Mouse (Mus musculus): Measurements from ENCODE around the gene Tnf. TPM values are rescaled to one million over a fixed set of nuclear protein-coding genes. Genes with fewer than 3 reads are reported as not detected.

Tnf gene
- polyA plus RNA-seq, 1 experiment from 2014 or later = 0.32 TPM

- Histone ChIP-seq H3K27ac (replicated peaks) (no peak overlapping the region), H3K4me3 (ENCODE audit: low read depth, low read length) (no peak overlapping the region), H3K36me3 (ENCODE audit: control insufficient read depth, insufficient read depth, low read length) (no peaks in the 10 kb centered on the region), H3K9me3 (ENCODE audit: control insufficient read depth, low read length) (no peaks in the 10 kb centered on the region), H3K9ac (ENCODE audit: low read length) (no peak overlapping the region), H3K4me1 (replicated peaks; ENCODE audit: control insufficient read depth, insufficient read depth) (no peaks in the 10 kb centered on the region), H3K27me3 (ENCODE audit: control insufficient read depth, insufficient read depth, low read length) (no peaks in the 10 kb centered on the region), H3K4me2 (replicated peaks; ENCODE audit: low read depth) (no peak overlapping the region)
- DNase-seq (ENCODE audit: low spot score) (no peak), ATAC-seq (ENCODE audit: low FRiP score, low TSS enrichment) (no peak)
- TF ChIP-seq CTCF (IDR thresholded peaks at IDR 0.05; ENCODE audit: low read depth) = no peak
- TF ChIP-seq EP300 (optimal IDR thresholded peaks at IDR 0.05) = no peak
- 69% methylated on average over 1 of the region's 1 CpGs for WGBS
Observed at GRCm38 (mm10) chr17:35189186-35189585, 12.6 kb downstream of the Tnf start.

- Histone ChIP-seq H3K9me3 (ENCODE audit: control insufficient read depth, low read length) (no peaks in the 10 kb centered on the region), H3K36me3 (ENCODE audit: control insufficient read depth, insufficient read depth, low read length) (no peaks in the 10 kb centered on the region), H3K27ac (replicated peaks) (no peak within 1 kb of the TSS), H3K4me3 (ENCODE audit: low read depth, low read length) (no peak within 1 kb of the TSS), H3K4me2 (replicated peaks; ENCODE audit: low read depth) (no peak within 1 kb of the TSS), H3K9ac (ENCODE audit: low read length) (no peak within 1 kb of the TSS), H3K4me1 (replicated peaks; ENCODE audit: control insufficient read depth, insufficient read depth) (no peaks in the 10 kb centered on the region), H3K27me3 (ENCODE audit: control insufficient read depth, insufficient read depth, low read length) (no peaks in the 10 kb centered on the region)
- no peak for DNase-seq (ENCODE audit: low spot score)
- TF ChIP-seq CTCF (IDR thresholded peaks at IDR 0.05; ENCODE audit: low read depth) (no peak), EP300 (optimal IDR thresholded peaks at IDR 0.05) (no peak)
- ATAC-seq (ENCODE audit: low FRiP score, low TSS enrichment) = 0 out of 2 replicates have a peak, but pooled peaks have one; percentile 14
- 49% methylated on average over 7 of the region's 7 CpGs for WGBS
Observed at GRCm38 (mm10) chr17:35187959-35188610, 13.7 kb downstream of the Tnf start, which contains the start of gene Lst1. Lst1 (minus strand) TSS chr17:35188439.

- Histone ChIP-seq H3K4me1 (replicated peaks; ENCODE audit: control insufficient read depth, insufficient read depth) (no peaks in the 10 kb centered on the region), H3K4me3 (ENCODE audit: low read depth, low read length) (no peak overlapping the region), H3K9me3 (ENCODE audit: control insufficient read depth, low read length) (no peaks in the 10 kb centered on the region), H3K27me3 (ENCODE audit: control insufficient read depth, insufficient read depth, low read length) (no peaks in the 10 kb centered on the region), H3K4me2 (replicated peaks; ENCODE audit: low read depth) (no peak overlapping the region), H3K36me3 (ENCODE audit: control insufficient read depth, insufficient read depth, low read length) (no peaks in the 10 kb centered on the region), H3K27ac (replicated peaks) (no peak overlapping the region), H3K9ac (ENCODE audit: low read length) (no peak overlapping the region)
- TF ChIP-seq CTCF (IDR thresholded peaks at IDR 0.05; ENCODE audit: low read depth) (no peak), EP300 (optimal IDR thresholded peaks at IDR 0.05) (no peak)
- ATAC-seq (ENCODE audit: low FRiP score, low TSS enrichment) = no peak
- 67% methylated on average over 4 of the region's 4 CpGs for WGBS
- no peak for DNase-seq (ENCODE audit: low spot score)
Observed at GRCm38 (mm10) chr17:35187345-35187744, 14.5 kb downstream of the Tnf start.

- peak; percentile 58; the same call in 1 of the 2 replicates for ATAC-seq (ENCODE audit: low FRiP score, low TSS enrichment)
- Histone ChIP-seq H3K4me2 (replicated peaks; ENCODE audit: low read depth) (peak overlapping the region; percentile 53), H3K4me3 (ENCODE audit: low read depth, low read length) (peak overlapping the region; percentile 45), H3K9ac (ENCODE audit: low read length) (no peak overlapping the region), H3K4me1 (replicated peaks; ENCODE audit: control insufficient read depth, insufficient read depth) (no peaks in the 10 kb centered on the region), H3K27me3 (ENCODE audit: control insufficient read depth, insufficient read depth, low read length) (no peaks in the 10 kb centered on the region), H3K36me3 (ENCODE audit: control insufficient read depth, insufficient read depth, low read length) (no peaks in the 10 kb centered on the region), H3K9me3 (ENCODE audit: control insufficient read depth, low read length) (no peaks in the 10 kb centered on the region), H3K27ac (replicated peaks) (peak overlapping the region; percentile 69; the same call in 1 of the 2 replicates)
- DNase-seq (ENCODE audit: low spot score) = no peak
- TF ChIP-seq CTCF (IDR thresholded peaks at IDR 0.05; ENCODE audit: low read depth) = no peak
- no peak for TF ChIP-seq EP300 (optimal IDR thresholded peaks at IDR 0.05)
- WGBS = 1% methylated on average over 4 of the region's 4 CpGs
Observed at GRCm38 (mm10) chr17:35186681-35187080, 15.1 kb downstream of the Tnf start.

- TF ChIP-seq CTCF (IDR thresholded peaks at IDR 0.05; ENCODE audit: low read depth) (no peak), EP300 (optimal IDR thresholded peaks at IDR 0.05) (no peak)
- H3K4me1 ChIP-seq (replicated peaks; ENCODE audit: control insufficient read depth, insufficient read depth) = no peaks in the 10 kb centered on the region
- no peaks in the 10 kb centered on the region for H3K36me3 ChIP-seq (ENCODE audit: control insufficient read depth, insufficient read depth, low read length)
- DNase-seq (ENCODE audit: low spot score) = peak; percentile 82
- peak overlapping the region; percentile 53 for H3K4me2 ChIP-seq (replicated peaks; ENCODE audit: low read depth)
- peak overlapping the region; percentile 45 for H3K4me3 ChIP-seq (ENCODE audit: low read depth, low read length)
- peak overlapping the region; percentile 69 for H3K27ac ChIP-seq (replicated peaks)
- peak; percentile 58; the same call in 1 of the 2 replicates for ATAC-seq (ENCODE audit: low FRiP score, low TSS enrichment)
- peak overlapping the region; percentile 52; the same call in 1 of the 2 replicates for H3K9ac ChIP-seq (ENCODE audit: low read length)
- no peaks in the 10 kb centered on the region for H3K9me3 ChIP-seq (ENCODE audit: control insufficient read depth, low read length)
- 2% methylated on average over 17 of the region's 18 CpGs for WGBS
- H3K27me3 ChIP-seq (ENCODE audit: control insufficient read depth, insufficient read depth, low read length) = no peaks in the 10 kb centered on the region
Observed at GRCm38 (mm10) chr17:35185639-35186611, 15.9 kb downstream of the Tnf start.
